Mouse (Mus musculus) activated CD4-positive, CD25-positive, alpha-beta regulatory T cell (primary cell): ENCODE results near the gene Neurod2. TPM values are rescaled to one million over a fixed set of nuclear protein-coding genes. Genes with fewer than 3 reads are reported as not detected.

Source experiments
- polyA plus RNA-seq, 2 experiments: library from polyadenylated mRNA; unstranded; fragments of 100-300 nt; shearing (Covaris generic); gene quantifications; one replicate each; pipeline ENCODE4 v1.2.1; 2017

Neurod2 gene
- polyA plus RNA-seq = under 1 TPM in 1 of 2 experiments, not detected in 1; 0.05 TPM

GRCm38 (mm10) chr11:98329081-98329959, at the start of gene Neurod2:
Gene Neurod2 (minus strand): TSS chr11:98329648.

DNA sequence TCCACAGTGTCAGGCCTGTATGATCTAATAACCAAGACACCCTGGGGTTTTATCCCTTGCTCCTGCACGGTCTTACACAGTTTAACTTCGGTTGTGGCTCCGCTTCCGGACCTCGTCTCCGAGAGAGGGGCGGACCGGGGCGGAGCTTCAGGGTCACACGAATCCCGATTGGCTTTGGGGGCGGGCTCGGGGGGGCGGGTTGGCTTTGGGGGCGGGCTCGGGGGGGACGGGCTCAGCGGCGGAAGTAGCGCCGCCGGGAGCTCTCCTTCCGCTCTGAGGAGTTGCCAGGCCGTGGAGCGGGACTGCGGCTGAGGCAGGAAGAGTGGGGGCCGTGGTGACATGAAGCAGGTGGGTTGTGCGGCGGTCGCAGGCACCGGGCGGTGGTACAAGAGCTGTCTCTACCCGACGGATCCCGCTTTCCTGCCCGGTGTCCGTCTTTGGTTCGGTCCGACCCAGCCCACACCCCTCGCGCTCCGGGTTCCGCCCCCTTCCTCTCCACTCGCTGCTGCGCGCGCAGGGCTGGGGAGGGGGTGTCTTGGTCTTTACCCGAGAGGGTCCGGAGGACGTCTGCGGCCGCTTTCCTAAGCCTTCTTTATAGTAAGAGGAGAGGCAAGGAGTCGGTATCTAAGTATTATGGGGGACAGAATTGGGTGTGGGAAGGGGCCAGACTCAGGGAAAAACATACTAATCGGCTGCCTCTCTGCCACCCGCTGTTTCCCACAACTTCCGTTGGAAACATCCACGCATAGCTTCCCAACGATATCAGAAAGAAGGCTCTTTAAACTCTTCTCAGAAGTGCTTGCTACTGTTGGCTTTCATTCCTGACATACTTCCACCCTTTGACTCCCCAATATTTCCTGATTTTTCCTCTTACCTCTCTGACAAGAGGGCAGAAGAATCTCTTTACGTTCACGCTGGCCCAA, 29.0 kb upstream of the Neurod2 start, which contains the start of gene Stard3:
Stard3 (plus strand) TSS at position 208 of the 923 bp plus-strand sequence.

GRCm38 (mm10) chr11:98348083-98348961, 18.9 kb upstream of the Neurod2 start, which contains the start of gene Ppp1r1b:
Gene Ppp1r1b (plus strand): TSS chr11:98348404.

Other genes with a start within 250 kb of the Neurod2 start
- gene Fbxl20, start 179.2 kb downstream of the Neurod2 start, polyA plus RNA-seq = 10 to 100 TPM; 30.8 to 41.5 TPM
- gene Med1, start 136.4 kb downstream of the Neurod2 start, polyA plus RNA-seq = 10 to 100 TPM; 31.7 to 44.3 TPM
- gene Cdk12, start 126.6 kb downstream of the Neurod2 start, polyA plus RNA-seq = 10 to 100 TPM; 16.4 to 18.7 TPM
- gene Ppp1r1b, start 18.8 kb upstream of the Neurod2 start, polyA plus RNA-seq = under 1 TPM in 1 of 2 experiments, not detected in 1; 0.39 TPM
- 10 to 100 TPM; 43.8 to 54.6 TPM for gene Stard3, start 28.7 kb upstream of the Neurod2 start, polyA plus RNA-seq
- gene Tcap, start 54.2 kb upstream of the Neurod2 start, polyA plus RNA-seq = not detected
- gene Pnmt, start 56.8 kb upstream of the Neurod2 start, polyA plus RNA-seq = not detected
- gene Pgap3, start 70.8 kb upstream of the Neurod2 start, polyA plus RNA-seq = 10 to 100 TPM in 1 of 2 experiments, 1 to 10 TPM in 1; 5.4 to 11.7 TPM
- under 1 TPM in 1 of 2 experiments, not detected in 1; 0.99 TPM for gene Erbb2, start 82.8 kb upstream of the Neurod2 start, polyA plus RNA-seq
- gene Mien1, start 109.3 kb upstream of the Neurod2 start, polyA plus RNA-seq = 100 to 1,000 TPM; 164 to 186 TPM
- gene Grb7, start 116.7 kb upstream of the Neurod2 start, polyA plus RNA-seq = 10 to 100 TPM in 1 of 2 experiments, 1 to 10 TPM in 1; 2.2 to 10.1 TPM
- 100 to 1,000 TPM; 115 to 157 TPM for gene Ikzf3, start 216.4 kb upstream of the Neurod2 start, polyA plus RNA-seq
- 1 to 10 TPM; 2.1 to 7.1 TPM for gene Zpbp2, start 221.4 kb upstream of the Neurod2 start, polyA plus RNA-seq